Mouse (Mus musculus): Measurements from ENCODE around the gene Rarb.

The Rarb gene

DNA sequence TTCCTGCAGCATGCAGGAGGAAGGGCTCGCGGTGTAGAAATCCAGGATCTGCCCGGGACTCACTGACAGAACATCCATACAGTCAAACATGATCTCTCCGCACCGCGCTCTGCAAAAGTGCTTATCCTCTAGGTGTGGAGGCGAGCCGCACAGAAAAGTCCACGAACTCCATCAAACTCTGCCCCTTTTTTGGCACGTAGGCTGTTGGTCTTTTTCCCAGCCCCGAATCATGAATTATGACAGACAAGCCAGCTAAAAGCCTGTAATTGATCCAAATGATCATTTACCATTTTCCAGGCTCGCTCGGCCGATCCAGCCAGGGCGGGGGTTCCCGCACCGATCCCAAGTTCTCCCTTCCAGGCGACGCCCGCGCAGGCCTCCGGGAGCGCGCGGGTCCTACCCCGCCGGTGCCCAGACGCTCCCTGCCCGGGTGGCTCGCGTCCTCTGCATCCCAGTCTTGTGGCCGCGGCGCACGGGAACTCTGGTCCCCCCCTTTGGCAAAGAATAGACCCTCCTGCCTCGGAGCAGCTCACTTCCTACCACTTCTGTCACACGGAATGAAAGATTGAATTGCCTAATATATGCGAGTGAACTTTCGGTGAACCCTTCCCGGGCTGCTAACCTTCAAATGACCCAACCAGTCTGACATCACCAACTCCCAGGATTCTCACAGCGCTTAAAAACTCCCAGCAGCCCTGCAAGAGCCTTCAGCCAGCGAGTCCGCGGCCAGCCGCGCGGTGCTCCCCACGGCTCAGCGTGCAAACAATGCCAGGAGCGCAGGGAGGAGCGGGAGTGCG is 243.8 kb downstream of the Rarb start:
- peak; percentile 62 for DNase-seq

DNA sequence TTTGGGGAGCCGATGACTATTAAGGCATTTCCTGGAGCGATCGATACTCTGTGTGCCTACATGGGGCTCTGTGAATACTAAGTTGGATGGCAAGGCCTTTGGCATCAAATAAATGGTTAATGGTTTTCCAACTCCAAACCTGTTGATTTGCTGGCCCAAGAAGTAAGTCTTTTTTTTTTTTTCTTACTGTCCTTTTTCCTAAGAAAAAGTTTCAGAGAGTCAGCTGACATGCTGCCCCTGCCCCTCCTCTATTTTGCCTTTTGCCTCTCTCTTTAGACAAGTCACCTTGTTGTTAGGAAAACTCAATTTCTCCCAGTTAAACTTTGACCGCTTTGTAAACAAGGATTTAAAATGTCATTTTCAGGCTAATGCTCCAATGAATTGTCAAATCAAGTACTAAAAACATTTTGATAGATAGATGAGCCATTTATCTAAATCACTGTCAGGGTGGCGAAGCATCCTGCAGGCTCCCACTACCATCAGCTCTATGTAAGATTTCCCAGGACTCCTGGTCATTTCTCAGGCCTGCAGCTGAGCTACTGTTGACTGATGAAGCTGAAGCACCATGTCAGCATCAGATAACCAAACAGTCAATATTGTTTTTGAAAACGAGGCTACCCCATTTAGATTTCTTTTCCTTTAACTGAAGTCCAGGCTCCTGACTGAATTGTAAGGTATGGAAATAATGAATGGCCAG is 245.3 kb downstream of the Rarb start:
- no peak for DNase-seq

DNA sequence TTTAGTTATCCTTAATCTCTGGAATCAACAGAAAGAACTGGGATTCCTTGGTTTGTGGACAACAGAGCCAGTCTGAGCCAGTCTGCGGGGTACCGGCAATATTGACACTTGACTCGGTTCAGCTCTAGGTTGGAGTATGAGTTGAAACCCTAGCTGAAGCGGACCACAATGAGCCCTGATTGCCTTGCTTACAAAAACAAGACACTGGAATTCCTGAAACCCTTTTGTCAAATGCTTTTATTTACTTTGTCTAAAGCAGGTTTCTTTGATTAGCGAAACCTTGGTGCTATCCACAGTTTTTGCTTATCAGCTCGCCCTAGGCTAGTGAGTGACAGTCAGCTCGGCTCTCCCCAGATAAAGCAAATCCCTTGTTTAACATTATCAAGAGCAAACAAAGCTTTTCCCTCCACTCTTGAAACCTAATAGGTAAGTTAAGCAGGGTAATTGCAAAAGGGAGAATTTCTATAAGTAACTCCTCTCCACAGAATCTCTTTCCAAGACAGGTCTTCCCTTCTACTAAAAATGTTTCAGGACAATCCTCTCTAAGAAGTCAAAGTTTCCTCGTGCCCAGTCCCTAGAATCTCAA is 246.1 kb downstream of the Rarb start:
- no peak for DNase-seq

DNA sequence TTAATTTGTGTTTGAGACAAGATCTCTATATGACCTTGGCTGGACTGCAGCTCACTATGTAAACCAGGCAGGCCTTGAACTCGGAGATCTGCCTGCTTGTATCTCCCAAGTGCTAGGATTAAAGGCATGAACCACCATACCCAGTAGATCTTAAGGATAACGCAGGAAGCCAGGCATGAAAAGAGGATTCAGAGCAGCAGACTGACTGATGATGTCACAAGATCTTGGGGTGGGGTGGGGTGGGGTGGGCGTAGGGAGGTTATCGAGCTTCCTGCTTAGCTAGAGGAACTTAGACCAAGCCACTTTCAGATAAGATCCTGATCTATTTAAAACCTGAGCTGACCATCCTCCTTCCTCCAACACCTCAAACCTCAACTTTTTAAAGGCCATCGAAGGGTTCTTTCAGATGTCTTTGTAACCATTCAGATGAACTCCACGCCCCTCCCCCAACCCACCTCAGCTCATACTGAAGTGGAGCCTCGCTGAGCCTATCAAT is 249.4 kb downstream of the Rarb start:
- no peak for DNase-seq

DNA sequence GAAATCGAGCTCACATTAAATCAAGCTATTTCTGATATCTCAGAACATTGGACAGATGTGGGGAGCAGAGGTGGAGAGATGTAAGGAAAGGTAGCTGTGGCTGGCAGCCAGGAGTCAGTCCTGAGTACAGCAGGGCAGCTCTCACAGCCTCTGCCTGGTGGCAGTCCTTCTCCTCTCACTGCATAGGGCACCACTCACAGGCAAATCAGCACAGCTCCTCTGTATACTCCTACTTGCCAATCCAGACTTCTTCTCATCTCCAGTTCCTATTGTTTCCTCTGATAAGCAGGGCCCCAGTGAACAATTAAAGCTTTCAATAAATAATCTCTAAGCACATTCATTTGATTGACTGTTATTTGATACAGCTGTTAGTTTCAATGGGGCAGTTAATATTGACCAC is 252.0 kb downstream of the Rarb start:
- DNase-seq = no peak

DNA sequence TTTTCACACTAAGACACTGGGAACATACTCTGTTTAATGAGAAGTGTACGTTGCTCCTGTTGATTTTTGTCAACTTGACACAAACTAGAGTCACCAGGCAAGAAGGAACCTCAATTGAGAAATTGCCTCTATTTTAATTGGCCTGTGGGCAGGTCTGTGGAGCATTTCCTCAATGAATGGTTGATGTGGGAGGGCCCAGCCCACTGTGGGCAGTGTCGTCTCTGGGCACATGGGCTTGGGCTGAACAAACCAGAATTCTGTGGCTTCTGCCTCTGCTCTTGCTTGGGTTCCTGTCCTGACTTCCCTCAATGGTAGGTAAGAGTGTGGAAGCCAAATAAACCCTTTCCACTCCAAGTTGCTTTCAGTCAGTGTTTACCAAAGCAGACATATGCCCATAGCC is 255.0 kb downstream of the Rarb start:
- DNase-seq = no peak

DNA sequence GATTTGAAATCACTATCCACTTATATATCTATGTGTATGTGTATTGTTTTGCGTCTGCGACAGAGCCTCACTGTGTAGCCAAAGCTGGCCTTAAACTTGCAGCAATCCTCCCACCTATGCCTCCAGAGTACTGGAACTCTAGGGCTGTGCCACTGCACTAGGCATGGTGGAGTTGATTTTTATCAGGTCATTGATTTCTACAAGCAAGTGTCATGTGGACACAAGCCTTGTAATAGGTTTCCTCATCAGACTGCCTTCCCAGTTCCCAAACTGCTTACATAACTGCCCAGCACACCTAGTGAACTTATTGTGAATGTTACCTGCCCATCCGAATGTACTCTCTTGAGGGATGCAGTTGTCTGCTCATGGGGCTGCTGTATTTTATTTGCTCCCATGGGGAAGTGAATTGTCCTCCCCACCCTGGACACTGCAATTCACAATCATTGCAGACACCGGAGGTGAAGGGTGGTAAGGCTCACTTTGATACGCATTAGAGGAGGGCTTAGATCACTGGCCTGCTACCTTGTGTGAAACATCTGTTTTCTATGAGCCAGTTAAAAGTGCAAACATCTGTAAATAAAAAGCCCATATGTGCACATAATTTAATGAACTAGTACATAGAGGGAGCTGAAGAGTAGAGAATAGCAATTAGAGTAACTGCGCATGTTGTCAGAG is 257.3 kb downstream of the Rarb start:
- no peak for DNase-seq

DNA sequence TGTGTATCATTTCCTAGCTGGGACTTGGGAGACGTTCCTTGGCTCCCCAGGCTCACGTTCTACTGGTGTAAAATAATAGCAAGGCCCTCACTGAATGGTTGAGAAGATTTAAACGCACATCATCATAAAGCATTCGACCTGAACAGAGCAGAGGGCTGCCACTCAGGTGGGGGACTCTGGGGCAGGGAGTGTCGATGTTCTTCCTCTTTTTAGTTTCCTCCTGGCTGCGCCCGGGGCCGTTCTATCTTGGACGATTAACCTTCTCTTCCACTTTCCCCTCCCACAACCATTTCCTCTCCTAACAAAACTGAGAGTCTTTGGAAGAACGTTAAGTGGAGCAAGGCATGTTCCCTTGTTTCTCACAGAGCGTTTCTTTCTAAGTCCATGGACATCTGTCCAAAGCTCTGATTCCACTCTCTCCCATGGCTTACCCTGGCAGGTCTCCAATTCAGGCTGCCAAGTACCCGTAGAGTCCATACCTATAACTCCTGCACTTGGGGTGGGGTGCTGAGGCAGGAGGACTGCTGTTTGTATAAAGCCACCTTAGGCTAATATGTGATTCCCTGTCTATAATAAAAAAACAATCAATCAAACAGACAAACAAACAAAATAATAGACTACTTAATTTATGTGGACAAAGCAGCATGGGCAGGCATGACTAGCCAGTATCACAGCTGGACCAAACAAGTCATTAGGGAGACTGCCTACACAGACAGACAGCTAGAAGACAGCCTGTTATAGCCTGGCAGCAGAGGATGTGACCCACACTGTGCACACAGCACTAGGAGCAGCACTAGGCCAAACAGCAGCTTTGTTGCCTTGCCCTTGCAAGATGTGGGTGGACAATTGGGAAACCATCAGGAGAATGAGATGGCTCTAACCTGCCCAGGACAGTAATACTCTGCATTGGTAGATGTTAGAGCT is 259.4 kb downstream of the Rarb start:
- no peak for DNase-seq

DNA sequence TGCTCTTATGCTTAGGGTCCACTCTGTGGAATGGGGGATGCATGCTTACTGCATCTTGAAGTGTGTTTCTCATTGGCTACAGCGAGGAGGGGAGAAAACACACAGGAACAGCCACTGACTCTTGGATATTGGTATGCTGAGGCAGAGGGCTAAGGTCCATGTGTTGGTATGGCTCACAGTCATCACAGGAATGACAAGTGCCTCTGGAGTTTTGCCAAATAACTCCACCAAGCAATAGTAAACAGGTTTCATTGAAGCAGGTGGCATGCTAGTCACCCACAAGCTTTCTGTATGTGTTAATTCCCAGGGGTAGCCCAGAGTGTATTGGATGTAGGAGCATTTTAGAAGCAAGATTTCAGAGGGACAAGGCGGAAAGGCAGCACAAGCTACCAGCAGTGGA is 260.9 kb downstream of the Rarb start:
- no peak for DNase-seq

DNA sequence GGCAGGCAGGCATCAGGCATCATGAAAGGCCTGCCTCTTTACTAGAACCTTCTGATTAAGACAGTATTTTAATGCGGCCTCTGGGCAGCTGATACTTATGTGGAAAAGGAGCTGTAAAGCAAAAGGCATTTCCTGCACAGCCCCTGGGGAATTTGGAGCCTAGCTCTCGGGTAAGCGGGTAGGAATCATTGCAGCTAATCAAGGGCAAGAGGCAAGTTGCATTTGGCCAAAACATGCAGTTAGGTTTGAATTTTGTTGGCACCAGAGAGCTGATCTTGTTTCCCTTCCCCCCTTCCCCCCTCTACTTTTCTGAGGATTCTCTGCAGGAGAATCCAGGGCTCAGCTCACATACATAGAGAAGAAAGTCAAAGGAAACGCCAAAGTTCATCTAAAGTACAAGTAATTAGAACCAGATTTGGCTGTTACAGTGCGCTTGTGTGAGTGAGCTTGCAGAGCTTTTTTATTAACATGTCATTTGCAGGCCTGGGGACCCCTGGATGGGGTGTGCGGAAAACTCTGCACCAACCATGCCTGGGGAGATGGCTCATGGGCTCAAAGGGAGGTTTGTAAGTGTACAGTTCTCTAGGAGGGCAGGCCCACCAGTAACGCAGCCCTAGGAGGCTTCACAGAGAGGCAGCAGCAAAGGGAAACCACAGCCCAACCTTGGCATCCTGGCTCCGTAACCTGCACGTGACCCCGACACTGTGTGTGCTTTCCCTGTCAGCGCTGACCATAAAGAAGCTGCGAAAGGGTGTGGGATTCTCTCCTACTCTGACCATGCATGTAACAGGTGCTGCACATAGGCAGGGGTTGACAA is 264.1 kb downstream of the Rarb start:
- DNase-seq = no peak

DNA sequence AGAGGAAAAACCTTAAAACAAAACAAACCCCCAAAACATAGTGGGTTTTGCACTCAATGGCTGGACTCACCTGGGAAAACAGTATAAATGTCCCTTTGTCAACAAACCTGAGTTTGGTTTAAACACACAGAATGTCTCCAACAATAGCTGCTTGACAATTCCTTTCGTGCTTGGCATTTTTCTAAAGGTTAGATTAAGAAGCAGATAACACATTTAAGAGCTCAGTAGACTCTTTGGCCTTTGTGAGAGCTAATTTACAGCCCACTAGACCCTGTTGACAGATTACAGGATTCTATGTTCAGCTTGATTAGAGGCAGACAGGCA is 264.7 kb downstream of the Rarb start:
- no peak for DNase-seq

DNA sequence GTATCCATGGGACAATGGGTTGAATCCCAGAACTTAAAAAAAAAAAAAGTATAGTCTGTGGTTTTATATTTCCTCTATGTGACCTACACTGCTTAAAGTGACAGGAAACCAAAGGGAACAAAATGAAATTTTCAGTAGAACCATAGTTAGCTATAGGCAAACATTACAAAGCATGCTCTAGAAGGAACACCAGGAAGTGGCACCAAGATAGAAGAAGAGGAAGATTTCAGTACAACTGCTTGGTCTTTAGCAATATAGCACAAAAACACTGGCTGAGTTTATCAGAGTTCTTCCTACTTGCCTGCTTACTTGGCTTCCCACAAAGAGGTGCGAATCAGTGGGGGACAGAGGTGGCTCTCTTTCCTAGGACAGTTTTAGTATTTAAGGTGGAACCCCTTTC is 266.7 kb downstream of the Rarb start:
- DNase-seq = no peak

DNA sequence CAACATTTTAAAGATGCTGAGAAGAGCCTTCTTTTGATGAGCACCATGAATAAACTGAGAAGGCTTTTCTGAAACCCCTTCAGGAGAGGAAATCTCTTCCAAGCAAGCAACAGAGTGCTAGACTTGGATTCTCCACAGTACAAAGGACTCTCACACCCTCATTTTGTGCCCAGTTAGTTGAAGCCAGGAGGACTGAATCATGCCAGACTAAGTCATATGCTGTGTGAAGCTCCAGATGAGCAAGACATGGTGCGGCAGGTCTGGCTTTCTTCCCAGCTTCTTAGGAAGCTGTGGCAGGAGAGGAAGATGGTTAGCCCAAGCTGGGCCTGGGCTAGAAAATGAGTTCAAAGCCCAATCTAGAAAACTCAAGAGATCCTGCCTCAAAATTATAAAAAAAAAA is 267.1 kb downstream of the Rarb start:
- DNase-seq = peak; percentile 42

DNA sequence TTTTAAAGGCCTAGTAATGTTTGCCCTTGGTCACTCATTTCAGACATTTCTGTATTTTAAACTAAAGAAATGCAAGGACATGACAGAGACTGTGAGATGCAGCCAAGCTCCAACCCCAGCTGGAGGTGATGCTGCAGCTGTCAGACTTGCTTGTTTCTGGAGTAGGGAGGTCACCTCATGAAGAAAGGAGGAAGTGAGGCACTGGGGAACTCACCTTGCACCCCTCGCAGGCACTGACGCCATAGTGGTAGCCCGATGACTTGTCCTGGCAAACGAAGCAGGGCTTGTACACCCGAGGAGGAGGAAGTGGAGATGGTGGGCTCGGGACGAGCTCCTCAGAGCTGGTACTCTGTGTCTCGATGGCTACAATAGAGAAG is 270.8 kb downstream of the Rarb start:
- DNase-seq = no peak

DNA sequence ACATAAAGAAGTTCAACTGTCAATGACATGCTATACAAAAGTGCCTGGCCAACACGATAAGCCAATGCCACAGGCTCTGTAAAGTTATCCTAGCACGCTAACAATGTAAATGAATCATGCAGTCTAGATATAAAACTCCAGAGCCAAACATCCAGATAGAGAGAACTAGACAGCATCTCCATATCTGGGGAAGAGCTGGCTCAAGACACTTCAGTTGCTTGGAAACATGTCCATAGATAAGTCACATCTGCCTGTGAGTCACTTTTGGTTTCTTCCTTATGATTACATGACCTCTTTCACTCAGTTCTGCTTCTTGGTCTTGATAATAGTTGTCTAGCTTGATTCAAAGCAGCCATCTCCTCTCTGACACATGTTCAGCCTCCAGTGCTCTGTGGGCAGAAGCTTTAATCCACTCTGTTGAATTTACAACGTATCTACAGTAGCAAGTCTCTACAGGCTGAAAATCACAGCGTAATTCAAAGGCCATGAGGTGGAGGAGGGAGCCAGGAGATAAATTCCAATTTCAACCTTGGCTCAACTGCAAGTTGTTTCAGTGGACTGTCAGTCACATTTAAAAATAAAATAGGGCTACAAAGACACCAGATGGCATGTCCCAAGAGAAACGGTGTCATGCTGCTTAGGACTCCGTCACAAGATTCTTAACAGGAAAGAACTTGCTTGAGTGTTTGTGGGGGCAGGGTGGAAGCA is 271.3 kb downstream of the Rarb start:
- DNase-seq = no peak

DNA sequence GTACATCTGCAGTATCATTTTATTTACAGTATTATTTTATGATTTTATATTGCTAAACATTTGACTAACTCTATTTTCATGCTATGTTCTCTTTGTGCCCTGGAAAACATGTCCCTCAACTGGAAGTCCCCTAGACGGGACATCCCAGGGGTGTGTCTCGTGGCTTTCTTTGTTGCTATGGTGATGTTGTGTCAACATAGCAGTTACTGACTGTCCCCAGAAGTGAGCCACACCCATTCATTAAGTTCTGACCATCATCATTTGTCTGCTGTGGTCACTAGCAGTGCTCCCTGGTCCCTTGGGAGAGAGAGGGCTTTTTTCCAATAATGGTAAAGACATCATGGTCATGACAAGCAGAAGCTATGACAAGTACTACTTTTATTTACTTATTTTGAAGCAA is 274.0 kb downstream of the Rarb start:
- no peak for DNase-seq

DNA sequence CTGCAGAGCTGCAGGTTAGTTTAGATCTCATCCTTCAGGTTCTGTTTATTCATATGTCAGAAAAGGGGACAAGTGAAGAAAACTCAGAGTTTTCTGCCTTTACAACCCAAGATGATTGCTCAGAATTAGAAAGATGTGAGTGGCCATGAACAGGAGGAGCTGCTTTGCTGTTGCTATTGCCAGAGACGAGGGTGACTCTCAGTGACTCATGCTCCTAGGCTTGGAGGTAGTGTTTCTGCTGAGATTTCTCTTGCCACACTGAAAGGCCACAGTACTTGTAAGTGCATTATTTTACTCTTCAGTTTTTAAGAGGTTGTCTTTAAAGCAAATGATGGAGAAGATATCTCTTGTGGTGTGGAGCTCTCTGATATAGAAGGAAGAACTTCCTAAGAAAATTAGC is 277.3 kb downstream of the Rarb start:
- DNase-seq = no peak

DNA sequence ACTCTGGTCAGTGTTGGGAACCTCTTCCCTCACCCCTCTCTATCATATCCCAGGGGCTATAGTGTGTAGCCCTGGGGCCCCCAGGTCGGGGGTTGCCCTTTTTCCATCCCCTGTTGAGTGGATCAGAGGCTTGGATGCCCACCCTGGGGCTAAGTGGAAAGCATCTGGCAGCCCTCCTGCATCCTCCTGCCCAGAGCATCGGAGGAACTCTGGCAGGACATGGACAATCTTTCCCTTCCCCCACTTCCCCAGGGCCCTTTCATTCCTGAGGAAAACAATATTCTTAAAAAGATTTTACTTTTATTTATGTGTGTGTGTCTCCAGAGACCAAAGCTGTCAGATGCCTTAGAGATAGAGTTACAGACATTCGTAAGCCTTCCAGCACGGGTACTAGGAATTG is 281.5 kb downstream of the Rarb start:
- no peak for DNase-seq

DNA sequence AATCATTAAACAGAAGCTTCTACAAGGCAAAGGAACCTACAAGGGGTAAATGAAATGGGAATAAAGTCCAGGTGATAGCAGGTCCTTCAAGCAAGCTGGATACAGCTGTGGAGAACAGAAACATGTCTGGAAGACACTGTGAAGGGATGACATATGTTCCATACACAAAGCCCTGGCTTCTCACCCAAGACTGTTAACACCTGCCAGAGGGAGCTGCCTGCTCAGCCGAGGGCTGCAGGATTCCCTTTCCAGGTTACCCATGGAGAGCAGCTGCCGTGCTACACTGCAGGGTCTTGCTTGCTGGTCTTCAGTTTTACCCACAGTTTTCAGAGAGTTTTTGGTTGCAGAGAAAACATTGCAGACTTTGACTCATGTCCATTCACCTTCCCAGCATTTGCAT is 290.3 kb downstream of the Rarb start:
- DNase-seq = no peak

DNA sequence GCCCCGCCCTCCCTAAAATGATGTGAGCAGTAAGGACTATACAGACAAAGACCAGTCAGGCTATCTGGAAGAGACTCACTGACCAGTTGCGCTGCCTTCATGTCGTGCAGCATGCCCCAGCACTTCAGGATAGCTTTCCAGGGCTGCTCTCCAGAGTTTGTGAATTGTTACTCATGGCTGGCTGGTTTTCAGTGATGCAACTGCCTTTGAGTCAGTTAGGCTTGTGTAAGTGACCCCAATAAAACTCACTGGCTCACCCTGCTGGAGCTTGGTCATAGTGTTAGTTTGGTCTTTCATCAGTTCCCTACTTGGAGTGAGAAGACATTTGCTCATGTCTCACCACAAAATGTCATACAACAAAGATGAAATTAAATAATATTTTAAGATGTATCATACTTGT is 292.8 kb downstream of the Rarb start:
- DNase-seq = no peak

Measured in right cerebral cortex, postnatal 14 days (tissue).